Comparison of ENCODE assay signal across 8 mouse cellular contexts in the genomic region with DNA sequence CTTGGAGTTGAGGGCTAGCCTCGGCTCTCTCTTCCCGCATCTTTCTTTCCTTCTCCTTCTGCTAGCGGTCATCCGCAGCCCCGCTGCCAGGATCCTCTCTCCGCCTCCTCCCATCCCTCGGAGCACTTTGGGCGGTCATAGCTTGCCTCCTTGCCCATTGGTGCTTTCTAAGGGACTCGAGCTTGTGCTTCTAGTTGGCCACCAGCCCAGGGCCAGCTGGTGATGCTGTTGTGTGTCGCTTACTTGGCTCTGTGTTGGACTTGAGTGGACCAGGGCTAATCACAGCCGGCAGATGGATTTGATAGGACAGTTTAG. TPM values are rescaled to one million over a fixed set of nuclear protein-coding genes. Genes with fewer than 3 reads are reported as not detected.
DNase-seq lines count a peak whose midpoint lies in the region; ATAC-seq and TF ChIP-seq lines count a peak whose summit lies in the region.

Gene Etfdh (minus strand): TSS at position 85 of the 315 bp plus-strand sequence.

- H3K9ac ChIP-seq in hindbrain, embryonic 13.5 days: peak within 1 kb of the TSS; percentile 78

- no peaks in the 10 kb centered on the region for H3K9me3 ChIP-seq in hindbrain, embryonic 13.5 days

- DNase-seq in spleen, adult 2 months (ENCODE audit: low read depth in 1 of 2, low spot score in 2 of 2): no peak
- no peak for DNase-seq in spleen, adult 18-20 months
- peak; percentile 49 to 86 for DNase-seq in cerebellum, postnatal 4 days (ENCODE audit: low spot score in 2 of 2)
- DNase-seq in gastrocnemius, adult 18-20 months (ENCODE audit: low spot score): peak; percentile 53
- DNase-seq in layer of hippocampus, postnatal 25 days (ENCODE audit: extremely low spot score in 1 of 2, low spot score in 1 of 2): peak in 1 of 2 experiments; percentile 34
- DNase-seq in lung, postnatal 10 days: peak; percentile 88
- DNase-seq in retina, embryonic 14.5 days (ENCODE audit: low spot score): peak; percentile 65

- WGBS in spleen, adult 2 months: 2% methylated on average over 11 of the region's 11 CpGs
- WGBS in hindbrain, embryonic 13.5 days: under 1% methylated on average over 11 of the region's 11 CpGs

- peak within 1 kb of the TSS; percentile 77 for H3K4me2 ChIP-seq in hindbrain, embryonic 13.5 days

- no peaks in the 10 kb centered on the region for H3K27me3 ChIP-seq in spleen, adult 2 months (ENCODE audit: control insufficient read depth, insufficient read depth, low read length)
- H3K27me3 ChIP-seq in hindbrain, embryonic 13.5 days: no peaks in the 10 kb centered on the region

- H3K4me3 ChIP-seq in spleen, adult 2 months (ENCODE audit: extremely low read depth, insufficient read depth, insufficient read length): peak within 1 kb of the TSS; percentile 81
- H3K4me3 ChIP-seq in hindbrain, embryonic 13.5 days: peak within 1 kb of the TSS; percentile 65

- H3K27ac ChIP-seq in spleen, adult 2 months (ENCODE audit: insufficient read depth, low read length): peak within 1 kb of the TSS; percentile 76
- peak within 1 kb of the TSS; percentile 85 for H3K27ac ChIP-seq in hindbrain, embryonic 13.5 days

- no peak for TF ChIP-seq POLR2A in spleen, adult 2 months (IDR thresholded peaks at IDR 0.05; ENCODE audit: low read depth, low read length)

- TF ChIP-seq CTCF in spleen, adult 2 months (IDR thresholded peaks at IDR 0.05; ENCODE audit: extremely low read depth, insufficient read depth, insufficient read length, insufficient replicate concordance): no peak

- H3K36me3 ChIP-seq in spleen, adult 2 months (ENCODE audit: control insufficient read depth, insufficient read depth, low read length): no peaks in the 10 kb centered on the region
- H3K36me3 ChIP-seq in hindbrain, embryonic 13.5 days: peaks cover 26% of the 10 kb centered on the region

- H3K4me1 ChIP-seq in spleen, adult 2 months (ENCODE audit: control insufficient read depth, insufficient read depth, insufficient read length): peaks cover 3% of the 10 kb centered on the region; the same call in 1 of the 2 replicates
- peaks cover 13% of the 10 kb centered on the region for H3K4me1 ChIP-seq in hindbrain, embryonic 13.5 days (replicated peaks)

- ATAC-seq in hindbrain, embryonic 13.5 days (ENCODE audit: low FRiP score): peak; percentile 50

RNA-seq across cellular contexts. Expression of gene Etfdh, which starts in this region (rescaled TPM):
- 20.3 and 44.9 TPM in 2 replicates for polyA plus RNA-seq in spleen, adult 2 months (2012; rRNA removed)
- 100 to 1,000 TPM; 117 to 139 TPM for total RNA-seq in gastrocnemius, adult 18-20 months (2021)
- polyA plus RNA-seq in hindbrain, embryonic 13.5 days (2015; fragmentation: Nextera tagmentation; extraction: Ambion mirVana): 46.0 and 47.0 TPM in 2 replicates
- total RNA-seq in layer of hippocampus, postnatal 25 days (2021): 10 to 100 TPM; 26.2 to 27.2 TPM

Comparison
In these comparisons a context has a peak if more than half of its experiments do, and no peak if none do; other contexts are left out.
1. RNA of gene Etfdh (total RNA-seq): 117 to 139 TPM in gastrocnemius, adult 18-20 months; 26.2 to 27.2 TPM in layer of hippocampus, postnatal 25 days; every median in the first group is over 4 times any median in the second.
2. DNase-seq: peak in cerebellum, postnatal 4 days (2 of 2), gastrocnemius, adult 18-20 months (single experiment), lung, postnatal 10 days (single experiment) and retina, embryonic 14.5 days (single experiment); none in spleen, adult 2 months (0 of 2) and spleen, adult 18-20 months (0 of 2).